Mouse (Mus musculus): ENCODE results near the gene Sh2d5. TPM values are rescaled to one million over a fixed set of nuclear protein-coding genes. Genes with fewer than 3 reads are reported as not detected.

Sh2d5 gene
- polyA plus RNA-seq, 1 experiment from 2014 or later, result 21.6 TPM

- no peak for ATAC-seq
- peaks cover 22% of the 10 kb centered on the region for H3K4me1 ChIP-seq (ENCODE audit: control insufficient read depth, insufficient read depth, low read depth, low read length)
- under 1% methylated on average over 36 of the region's 36 CpGs for WGBS
These were observed 32.8 kb upstream of the Sh2d5 start for GRCm38 (mm10) chr4:138217441-138217840.

GRCm38 (mm10) chr4:138217951-138218685, 32.1 kb upstream of the Sh2d5 start:
- no peak for ATAC-seq
- Histone ChIP-seq H3K9ac (ENCODE audit: low read depth, low read length) (peak overlapping the region; percentile 95), H3K9me3 (ENCODE audit: control insufficient read depth, low read length) (no peaks in the 10 kb centered on the region), H3K27ac (ENCODE audit: low read depth, low read length) (no peak overlapping the region), H3K4me1 (ENCODE audit: control insufficient read depth, insufficient read depth, low read depth, low read length) (peaks cover 22% of the 10 kb centered on the region), H3K4me3 (ENCODE audit: low read length) (peak overlapping the region; percentile 68), H3K36me3 (ENCODE audit: control insufficient read depth, insufficient read depth, low read length) (peaks cover 5% of the 10 kb centered on the region; the same call in 1 of the 2 replicates), H3K27me3 (replicated peaks; ENCODE audit: control insufficient read depth, insufficient read depth, low read length) (no peaks in the 10 kb centered on the region), H3K4me2 (ENCODE audit: low read length) (peak overlapping the region; percentile 76)
- WGBS, result 81% methylated on average over 11 of the region's 11 CpGs

More at GRCm38 (mm10) chr4:138217441-138217840, 32.8 kb upstream of the Sh2d5 start:
- Histone ChIP-seq H3K9me3 (ENCODE audit: control insufficient read depth, low read length) (no peaks in the 10 kb centered on the region), H3K4me2 (ENCODE audit: low read length) (peak overlapping the region; percentile 76), H3K27ac (ENCODE audit: low read depth, low read length) (peak overlapping the region; percentile 91), H3K36me3 (ENCODE audit: control insufficient read depth, insufficient read depth, low read length) (no peaks in the 10 kb centered on the region), H3K4me3 (ENCODE audit: low read length) (peak overlapping the region; percentile 68), H3K27me3 (replicated peaks; ENCODE audit: control insufficient read depth, insufficient read depth, low read length) (no peaks in the 10 kb centered on the region), H3K9ac (ENCODE audit: low read depth, low read length) (peak overlapping the region; percentile 95)

- no peak overlapping the region for H3K4me3 ChIP-seq (ENCODE audit: low read length)
- H3K9ac ChIP-seq (ENCODE audit: low read depth, low read length), result no peak overlapping the region
- peaks cover 14% of the 10 kb centered on the region for H3K36me3 ChIP-seq (ENCODE audit: control insufficient read depth, insufficient read depth, low read length)
- no peak overlapping the region for H3K27ac ChIP-seq (ENCODE audit: low read depth, low read length)
- no peaks in the 10 kb centered on the region for H3K9me3 ChIP-seq (ENCODE audit: control insufficient read depth, low read length)
- no peak overlapping the region for H3K4me2 ChIP-seq (ENCODE audit: low read length)
- no peak for ATAC-seq
- no peaks in the 10 kb centered on the region for H3K27me3 ChIP-seq (replicated peaks; ENCODE audit: control insufficient read depth, insufficient read depth, low read length)
- 89% methylated on average over 5 of the region's 5 CpGs for WGBS
- H3K4me1 ChIP-seq (ENCODE audit: control insufficient read depth, insufficient read depth, low read depth, low read length), result peaks cover 22% of the 10 kb centered on the region
These were observed 30.9 kb upstream of the Sh2d5 start for GRCm38 (mm10) chr4:138219331-138219730.

GRCm38 (mm10) chr4:138220761-138221160, 29.4 kb upstream of the Sh2d5 start:
- Histone ChIP-seq H3K9me3 (ENCODE audit: control insufficient read depth, low read length) (no peaks in the 10 kb centered on the region), H3K9ac (ENCODE audit: low read depth, low read length) (no peak overlapping the region), H3K27me3 (replicated peaks; ENCODE audit: control insufficient read depth, insufficient read depth, low read length) (no peaks in the 10 kb centered on the region), H3K36me3 (ENCODE audit: control insufficient read depth, insufficient read depth, low read length) (peaks cover 19% of the 10 kb centered on the region), H3K4me2 (ENCODE audit: low read length) (no peak overlapping the region), H3K27ac (ENCODE audit: low read depth, low read length) (no peak overlapping the region), H3K4me1 (ENCODE audit: control insufficient read depth, insufficient read depth, low read depth, low read length) (peaks cover 19% of the 10 kb centered on the region), H3K4me3 (ENCODE audit: low read length) (no peak overlapping the region)
- no peak for ATAC-seq
- WGBS, result 85% methylated on average over 7 of the region's 7 CpGs

GRCm38 (mm10) chr4:138221406-138221805, 28.8 kb upstream of the Sh2d5 start:
- no peaks in the 10 kb centered on the region for H3K9me3 ChIP-seq (ENCODE audit: control insufficient read depth, low read length)
- H3K27me3 ChIP-seq (replicated peaks; ENCODE audit: control insufficient read depth, insufficient read depth, low read length), result no peaks in the 10 kb centered on the region
- H3K27ac ChIP-seq (ENCODE audit: low read depth, low read length), result no peak overlapping the region
- H3K9ac ChIP-seq (ENCODE audit: low read depth, low read length), result no peak overlapping the region
- 92% methylated on average over 5 of the region's 5 CpGs for WGBS
- no peak overlapping the region for H3K4me3 ChIP-seq (ENCODE audit: low read length)
- peaks cover 23% of the 10 kb centered on the region for H3K36me3 ChIP-seq (ENCODE audit: control insufficient read depth, insufficient read depth, low read length)
- peaks cover 19% of the 10 kb centered on the region for H3K4me1 ChIP-seq (ENCODE audit: control insufficient read depth, insufficient read depth, low read depth, low read length)
- H3K4me2 ChIP-seq (ENCODE audit: low read length), result no peak overlapping the region
- no peak for ATAC-seq

GRCm38 (mm10) chr4:138222396-138222795, 27.8 kb upstream of the Sh2d5 start:
- Histone ChIP-seq H3K9me3 (ENCODE audit: control insufficient read depth, low read length) (no peaks in the 10 kb centered on the region), H3K36me3 (ENCODE audit: control insufficient read depth, insufficient read depth, low read length) (peaks cover 28% of the 10 kb centered on the region), H3K27me3 (replicated peaks; ENCODE audit: control insufficient read depth, insufficient read depth, low read length) (no peaks in the 10 kb centered on the region), H3K27ac (ENCODE audit: low read depth, low read length) (no peak overlapping the region), H3K4me1 (ENCODE audit: control insufficient read depth, insufficient read depth, low read depth, low read length) (peaks cover 19% of the 10 kb centered on the region), H3K4me2 (ENCODE audit: low read length) (no peak overlapping the region), H3K9ac (ENCODE audit: low read depth, low read length) (no peak overlapping the region), H3K4me3 (ENCODE audit: low read length) (no peak overlapping the region)
- ATAC-seq, result no peak
- WGBS, result 87% methylated on average over 5 of the region's 5 CpGs

- Histone ChIP-seq H3K4me2 (ENCODE audit: low read length) (no peak overlapping the region), H3K36me3 (ENCODE audit: control insufficient read depth, insufficient read depth, low read length) (peaks cover 36% of the 10 kb centered on the region), H3K27me3 (replicated peaks; ENCODE audit: control insufficient read depth, insufficient read depth, low read length) (no peaks in the 10 kb centered on the region), H3K27ac (ENCODE audit: low read depth, low read length) (no peak overlapping the region), H3K4me3 (ENCODE audit: low read length) (no peak overlapping the region), H3K9me3 (ENCODE audit: control insufficient read depth, low read length) (no peaks in the 10 kb centered on the region), H3K4me1 (ENCODE audit: control insufficient read depth, insufficient read depth, low read depth, low read length) (peaks cover 11% of the 10 kb centered on the region), H3K9ac (ENCODE audit: low read depth, low read length) (no peak overlapping the region)
- 89% methylated on average over 10 of the region's 10 CpGs for WGBS
- ATAC-seq, result no peak
These were observed 26.6 kb upstream of the Sh2d5 start for GRCm38 (mm10) chr4:138223623-138224022.

- peaks cover 18% of the 10 kb centered on the region for H3K4me1 ChIP-seq (ENCODE audit: control insufficient read depth, insufficient read depth, low read depth, low read length)
- H3K27ac ChIP-seq (ENCODE audit: low read depth, low read length), result no peak overlapping the region
- 56% methylated on average over 27 of the region's 27 CpGs for WGBS
- H3K9me3 ChIP-seq (ENCODE audit: control insufficient read depth, low read length), result no peaks in the 10 kb centered on the region
- H3K27me3 ChIP-seq (replicated peaks; ENCODE audit: control insufficient read depth, insufficient read depth, low read length), result no peaks in the 10 kb centered on the region
- H3K36me3 ChIP-seq (ENCODE audit: control insufficient read depth, insufficient read depth, low read length), result peaks cover 19% of the 10 kb centered on the region
- ATAC-seq, result no peak
- no peak overlapping the region for H3K9ac ChIP-seq (ENCODE audit: low read depth, low read length)
- H3K4me3 ChIP-seq (ENCODE audit: low read length), result no peak overlapping the region
- H3K4me2 ChIP-seq (ENCODE audit: low read length), result no peak overlapping the region
These were observed 3.2 kb upstream of the Sh2d5 start for GRCm38 (mm10) chr4:138246756-138247665.

GRCm38 (mm10) chr4:138251819-138252218, 1.6 kb downstream of the Sh2d5 start:
- Histone ChIP-seq H3K9ac (ENCODE audit: low read depth, low read length) (peak overlapping the region; percentile 76), H3K36me3 (ENCODE audit: control insufficient read depth, insufficient read depth, low read length) (no peaks in the 10 kb centered on the region), H3K4me1 (ENCODE audit: control insufficient read depth, insufficient read depth, low read depth, low read length) (peaks cover 28% of the 10 kb centered on the region), H3K4me2 (ENCODE audit: low read length) (peak overlapping the region; percentile 87), H3K9me3 (ENCODE audit: control insufficient read depth, low read length) (no peaks in the 10 kb centered on the region), H3K4me3 (ENCODE audit: low read length) (peak overlapping the region; percentile 69), H3K27me3 (replicated peaks; ENCODE audit: control insufficient read depth, insufficient read depth, low read length) (no peaks in the 10 kb centered on the region; the same call in 1 of the 2 replicates), H3K27ac (ENCODE audit: low read depth, low read length) (no peak overlapping the region)
- ATAC-seq, result no peak
- WGBS, result under 1% methylated on average over 14 of the region's 14 CpGs
